Mouse (Mus musculus) forebrain, embryonic 14.5 days (tissue): Measurements from ENCODE around the gene Rhbdd1. TPM values are rescaled to one million over a fixed set of nuclear protein-coding genes. Genes with fewer than 3 reads are reported as not detected.
A peak's percentile ranks its signal among the peaks of the same experiment; 100 is the strongest.

Source experiments
- ATAC-seq: fragments of 200-750 bp; cut with Nextera tagmentation; 2 replicates; pipeline ENCODE4 v1.8.0; 2017; ENCODE audit warnings: mild to moderate bottlenecking, moderate library complexity
- DNase-seq: peaks from one replicate; pipeline ENCODE4 v3.0.0-alpha.2; 2015; ENCODE audit warnings: low spot score
- H3K27ac ChIP-seq: fragments of 300-500 bp; sonication (generic); 2 replicates; pipeline ENCODE4 v1.5.1; 2014; ENCODE audit warnings: low read depth, mild to moderate bottlenecking, control low read depth, low read length, moderate library complexity
- H3K27me3 ChIP-seq: fragments of 300-500 bp; sonication (generic); replicated peaks from 2 replicates; pipeline ENCODE4 v1.6.1; 2014; ENCODE audit warnings: low read length, control low read depth, mixed read lengths; ENCODE audit not compliant: control insufficient read depth, insufficient read depth
- H3K36me3 ChIP-seq: fragments of 300-500 bp; sonication (generic); 2 replicates; pipeline ENCODE4 v1.6.1; 2014; ENCODE audit warnings: low read length, control low read depth; ENCODE audit not compliant: control insufficient read depth, insufficient read depth
- H3K4me1 ChIP-seq: fragments of 300-500 bp; sonication (generic); 2 replicates; pipeline ENCODE4 v1.6.1; 2014; ENCODE audit warnings: antibody characterized with exemption, low read length, control low read depth; ENCODE audit not compliant: control insufficient read depth, insufficient read depth
- H3K4me2 ChIP-seq: fragments of 300-500 bp; sonication (generic); 2 replicates; pipeline ENCODE4 v1.6.1; 2014; ENCODE audit warnings: mild to moderate bottlenecking, control low read depth, low read length
- H3K4me3 ChIP-seq: fragments of 300-500 bp; sonication (generic); 2 replicates; pipeline ENCODE4 v1.5.1; 2014; ENCODE audit warnings: low read depth, low read length, control low read depth
- H3K9ac ChIP-seq: fragments of 300-500 bp; sonication (generic); 2 replicates; pipeline ENCODE4 v1.6.1; 2014; ENCODE audit warnings: mild to moderate bottlenecking, low read length, control low read depth, moderate library complexity
- H3K9me3 ChIP-seq: fragments of 300-500 bp; sonication (generic); replicated peaks from 2 replicates; pipeline ENCODE4 v1.6.1; 2016; ENCODE audit warnings: low read length, control low read depth, mixed read lengths; ENCODE audit not compliant: control insufficient read depth
- WGBS: fragments of 180-500 bp; shearing (Covaris S2); extraction: QIAGEN DNeasy Blood & Tissue Kit; methylation state at CpG from one replicate; pipeline ENCODE4 v1.1.7; 2014; 5-methylcytosine and 5-hydroxymethylcytosine counted together
- polyA plus RNA-seq: library from polyadenylated mRNA; unstranded; fragments of >200 nt; fragmentation: Nextera tagmentation; extraction: Ambion mirVana; gene quantifications from 2 replicates; pipeline ENCODE4 v1.2.1, GENCODE M21; 2014

Gene Rhbdd1
- polyA plus RNA-seq, 1 experiment from 2014 or later: 4.0 TPM

- Histone ChIP-seq H3K4me3 (no peak overlapping the region), H3K4me2 (no peak overlapping the region), H3K4me1 (peaks cover 17% of the 10 kb centered on the region), H3K9ac (no peak overlapping the region), H3K27me3 (no peaks in the 10 kb centered on the region), H3K27ac (peak overlapping the region; percentile 59; the same call in 1 of the 2 replicates), H3K9me3 (no peaks in the 10 kb centered on the region), H3K36me3 (no peaks in the 10 kb centered on the region)
- no peak for ATAC-seq
- DNase-seq: no peak
- WGBS: 43% methylated on average over 6 of the region's 6 CpGs
Observed at GRCm38 (mm10) chr1:82386814-82387771, 70.8 kb downstream of the Rhbdd1 start.

- Histone ChIP-seq H3K27ac (no peak overlapping the region), H3K4me3 (no peak overlapping the region), H3K4me2 (no peak overlapping the region), H3K36me3 (no peaks in the 10 kb centered on the region), H3K9ac (no peak overlapping the region), H3K9me3 (no peaks in the 10 kb centered on the region), H3K4me1 (peaks cover 17% of the 10 kb centered on the region), H3K27me3 (no peaks in the 10 kb centered on the region)
- DNase-seq (no peak), ATAC-seq (no peak)
- 88% methylated on average over 7 of the region's 7 CpGs for WGBS
Observed at GRCm38 (mm10) chr1:82389371-82389770, 73.1 kb downstream of the Rhbdd1 start.

GRCm38 (mm10) chr1:82395371-82395770 is 79.1 kb downstream of the Rhbdd1 start:
- Histone ChIP-seq H3K4me1 (peaks cover 6% of the 10 kb centered on the region; the same call in 1 of the 2 replicates), H3K9ac (no peak overlapping the region), H3K4me3 (no peak overlapping the region), H3K4me2 (no peak overlapping the region), H3K9me3 (no peaks in the 10 kb centered on the region), H3K27ac (no peak overlapping the region), H3K36me3 (no peaks in the 10 kb centered on the region), H3K27me3 (no peaks in the 10 kb centered on the region)
- WGBS: 25% methylated on average over 4 of the region's 4 CpGs
- DNase-seq: no peak
- ATAC-seq: no peak

- peaks cover 3% of the 10 kb centered on the region; the same call in 1 of the 2 replicates for H3K4me1 ChIP-seq
- H3K27ac ChIP-seq: no peak overlapping the region
- H3K4me2 ChIP-seq: no peak overlapping the region
- no peak overlapping the region for H3K9ac ChIP-seq
- H3K27me3 ChIP-seq: no peaks in the 10 kb centered on the region
- no peaks in the 10 kb centered on the region for H3K36me3 ChIP-seq
- ATAC-seq: peak; percentile 66
- peak; percentile 73 for DNase-seq
- H3K9me3 ChIP-seq: no peaks in the 10 kb centered on the region
- WGBS: 33% methylated on average over 3 of the region's 3 CpGs
- H3K4me3 ChIP-seq: no peak overlapping the region
Observed at GRCm38 (mm10) chr1:82407786-82408185, 91.5 kb downstream of the Rhbdd1 start.

GRCm38 (mm10) chr1:82409271-82409670 is 93.0 kb downstream of the Rhbdd1 start:
- H3K9me3 ChIP-seq: no peaks in the 10 kb centered on the region
- H3K9ac ChIP-seq: no peak overlapping the region
- WGBS: 91% methylated on average over 9 of the region's 9 CpGs
- H3K4me3 ChIP-seq: no peak overlapping the region
- H3K27me3 ChIP-seq: no peaks in the 10 kb centered on the region
- H3K27ac ChIP-seq: no peak overlapping the region
- H3K36me3 ChIP-seq: no peaks in the 10 kb centered on the region
- peaks cover 3% of the 10 kb centered on the region; the same call in 1 of the 2 replicates for H3K4me1 ChIP-seq
- DNase-seq (no peak), ATAC-seq (no peak)
- H3K4me2 ChIP-seq: no peak overlapping the region

- Histone ChIP-seq H3K27me3 (no peaks in the 10 kb centered on the region), H3K36me3 (no peaks in the 10 kb centered on the region), H3K9ac (no peak overlapping the region), H3K9me3 (no peaks in the 10 kb centered on the region), H3K4me2 (no peak overlapping the region), H3K4me3 (no peak overlapping the region), H3K4me1 (peaks cover 3% of the 10 kb centered on the region; the same call in 1 of the 2 replicates), H3K27ac (no peak overlapping the region)
- DNase-seq (no peak), ATAC-seq (no peak)
- WGBS: 89% methylated on average over 3 of the region's 3 CpGs
Observed at GRCm38 (mm10) chr1:82410548-82410947, 94.3 kb downstream of the Rhbdd1 start.

GRCm38 (mm10) chr1:82411521-82411920 is 95.3 kb downstream of the Rhbdd1 start:
- WGBS: 76% methylated on average over 5 of the region's 5 CpGs
- Histone ChIP-seq H3K36me3 (no peaks in the 10 kb centered on the region), H3K4me2 (no peak overlapping the region), H3K9me3 (no peaks in the 10 kb centered on the region), H3K9ac (no peak overlapping the region), H3K27me3 (no peaks in the 10 kb centered on the region), H3K27ac (no peak overlapping the region), H3K4me3 (no peak overlapping the region), H3K4me1 (peaks cover 3% of the 10 kb centered on the region; the same call in 1 of the 2 replicates)
- ATAC-seq: no peak
- no peak for DNase-seq

GRCm38 (mm10) chr1:82412085-82412484 is 95.8 kb downstream of the Rhbdd1 start:
- H3K27me3 ChIP-seq: no peaks in the 10 kb centered on the region
- no peak overlapping the region for H3K27ac ChIP-seq
- no peak for ATAC-seq
- DNase-seq: no peak
- H3K4me3 ChIP-seq: no peak overlapping the region
- no peaks in the 10 kb centered on the region for H3K36me3 ChIP-seq
- WGBS: 86% methylated on average over 4 of the region's 4 CpGs
- no peaks in the 10 kb centered on the region for H3K9me3 ChIP-seq
- H3K9ac ChIP-seq: no peak overlapping the region
- no peaks in the 10 kb centered on the region; the same call in 1 of the 2 replicates for H3K4me1 ChIP-seq
- H3K4me2 ChIP-seq: no peak overlapping the region

- no peak overlapping the region for H3K4me3 ChIP-seq
- H3K4me1 ChIP-seq: no peaks in the 10 kb centered on the region; the same call in 1 of the 2 replicates
Observed at GRCm38 (mm10) chr1:82414434-82415045, 98.3 kb downstream of the Rhbdd1 start.

More at GRCm38 (mm10) chr1:82414434-82415045, 98.3 kb downstream of the Rhbdd1 start:
- WGBS: 94% methylated on average over 3 of the region's 3 CpGs
- H3K27me3 ChIP-seq: no peaks in the 10 kb centered on the region
- no peak overlapping the region for H3K9ac ChIP-seq
- H3K27ac ChIP-seq: no peak overlapping the region
- H3K4me2 ChIP-seq: no peak overlapping the region
- ATAC-seq (no peak), DNase-seq (no peak)
- H3K9me3 ChIP-seq: no peaks in the 10 kb centered on the region
- no peaks in the 10 kb centered on the region for H3K36me3 ChIP-seq
